Mouse (Mus musculus): ENCODE data around the gene Nfkb1.

- no peak for TF ChIP-seq POLR2A (IDR thresholded peaks at IDR 0.05; ENCODE audit: borderline replicate concordance, low read depth, low read length)
- no peak for TF ChIP-seq CTCF (IDR thresholded peaks at IDR 0.05; ENCODE audit: low read depth, low read length)
These were observed 24.3 kb downstream of the Nfkb1 start for GRCm38 (mm10) chr3:135667084-135667483.
